Mouse (Mus musculus) intestine, embryonic 16.5 days (tissue): ENCODE results near the gene Fancd2. TPM values are rescaled to one million over a fixed set of nuclear protein-coding genes. Genes with fewer than 3 reads are reported as not detected.

Experiments used
- ATAC-seq: fragments of 200-750 bp; cut with Nextera tagmentation; 2 replicates; pipeline ENCODE4 v1.8.0; 2017; ENCODE audit warnings: moderate TSS enrichment, moderate library complexity
- H3K27ac ChIP-seq: fragments of 300-500 bp; sonication (generic); 2 replicates; pipeline ENCODE4 v1.5.1; 2014; ENCODE audit warnings: mild to moderate bottlenecking, low read length
- H3K27me3 ChIP-seq: fragments of 300-500 bp; sonication (generic); replicated peaks from 2 replicates; pipeline ENCODE4 v1.6.1; 2014; ENCODE audit warnings: low read length, control low read depth, mixed read lengths; ENCODE audit not compliant: control insufficient read depth, insufficient read depth
- H3K36me3 ChIP-seq: fragments of 300-500 bp; sonication (generic); 2 replicates; pipeline ENCODE4 v1.6.1; 2014; ENCODE audit warnings: low read length, control low read depth; ENCODE audit not compliant: control insufficient read depth, insufficient read depth
- H3K4me1 ChIP-seq: fragments of 300-500 bp; sonication (generic); 2 replicates; pipeline ENCODE4 v1.6.1; 2014; ENCODE audit warnings: low read length, control low read depth, mixed read lengths; ENCODE audit not compliant: control insufficient read depth, insufficient read depth
- H3K4me2 ChIP-seq: fragments of 300-500 bp; sonication (generic); 2 replicates; pipeline ENCODE4 v1.6.1; 2014; ENCODE audit warnings: low read depth, low read length, control low read depth
- H3K4me3 ChIP-seq: fragments of 300-500 bp; sonication (generic); 2 replicates; pipeline ENCODE4 v1.5.1; 2014; ENCODE audit warnings: mild to moderate bottlenecking, low read length
- H3K9ac ChIP-seq: fragments of 300-500 bp; sonication (generic); 2 replicates; pipeline ENCODE4 v1.6.1; 2014; ENCODE audit warnings: low read depth, low read length
- H3K9me3 ChIP-seq: fragments of 300-500 bp; sonication (generic); 2 replicates; pipeline ENCODE4 v1.6.1; 2016; ENCODE audit warnings: low read length, control low read depth; ENCODE audit not compliant: control insufficient read depth
- WGBS: fragments of 180-500 bp; shearing (Covaris S2); extraction: QIAGEN DNeasy Blood & Tissue Kit; methylation state at CpG from one replicate; pipeline ENCODE4 v1.1.7; 2014; 5-methylcytosine and 5-hydroxymethylcytosine counted together
- polyA plus RNA-seq: library from polyadenylated mRNA; unstranded; fragments of >200 nt; fragmentation: Nextera tagmentation; extraction: Ambion mirVana; gene quantifications from 2 replicates; pipeline ENCODE4 v1.2.1, GENCODE M21; 2015

Fancd2 gene
- polyA plus RNA-seq, result 5.5 and 7.0 TPM in 2 replicates

DNA sequence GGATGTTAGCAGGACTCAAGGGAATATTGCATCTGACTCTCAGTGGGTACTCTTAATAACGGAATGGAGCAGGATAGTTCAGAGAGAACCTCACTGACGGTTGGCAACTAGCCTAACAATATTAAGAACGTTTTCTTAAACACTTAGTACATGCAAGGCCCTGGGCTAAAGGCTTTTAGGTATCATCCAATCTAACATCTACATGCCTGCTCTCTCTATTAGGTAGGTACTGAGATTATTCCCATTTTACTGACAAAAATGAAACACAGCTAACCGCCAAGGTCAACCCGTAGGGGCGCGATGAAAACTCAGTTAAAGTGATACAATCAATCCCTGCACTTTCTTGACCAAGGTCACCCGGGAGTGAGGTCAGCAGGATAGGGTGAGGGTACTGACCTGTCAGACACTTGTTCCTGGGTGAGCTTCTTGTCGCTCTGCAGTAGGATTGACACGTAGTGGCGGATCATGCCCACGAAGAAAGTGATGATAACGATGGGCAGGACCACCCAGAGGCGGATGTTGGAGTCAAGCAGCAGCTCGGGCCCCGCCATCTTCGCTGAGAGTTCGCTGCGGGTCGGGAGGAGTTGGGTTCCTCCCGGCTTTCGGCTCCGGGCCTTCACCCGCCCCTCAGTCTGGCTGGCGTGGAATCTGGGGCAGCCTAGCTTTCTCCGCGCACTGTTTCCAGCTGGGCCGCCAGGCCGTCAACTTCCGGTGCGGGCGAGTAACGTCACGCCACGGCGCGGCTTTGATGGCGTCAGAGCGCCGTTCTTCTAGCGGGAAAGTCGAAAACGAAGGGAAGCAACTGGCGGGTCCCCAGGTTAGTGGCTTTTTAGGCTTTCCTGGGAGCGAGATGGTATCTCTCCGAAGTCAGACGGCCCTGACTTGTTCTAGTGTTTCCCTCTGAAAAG is at the start of gene Fancd2, which contains the start of gene Emc3:
TSS of gene Fancd2 (plus strand) at position 751 of the 908 bp plus-strand sequence.
TSS of gene Emc3 (minus strand) at position 721 of the 908 bp plus-strand sequence.
- WGBS, result under 1% methylated on average over 47 of the region's 47 CpGs
- Histone ChIP-seq H3K36me3 (no peaks in the 10 kb centered on the region), H3K9ac (peak within 1 kb of the TSS; percentile 88), H3K4me3 (peak within 1 kb of the TSS; percentile 95), H3K4me1 (peaks cover 7% of the 10 kb centered on the region), H3K4me2 (peak within 1 kb of the TSS; percentile 71), H3K27ac (peak within 1 kb of the TSS; percentile 77), H3K27me3 (no peaks in the 10 kb centered on the region), H3K9me3 (no peaks in the 10 kb centered on the region)
- ATAC-seq, result peak; percentile 92

GRCm38 (mm10) chr6:113482477-113483099 is 48.9 kb upstream of the Fancd2 start:
- ATAC-seq, result peak; percentile 64
- peak overlapping the region; percentile 81 for H3K4me2 ChIP-seq
- 3% methylated on average over 65 of the region's 65 CpGs for WGBS
- H3K4me3 ChIP-seq, result peak overlapping the region; percentile 57
- H3K27ac ChIP-seq, result peak overlapping the region; percentile 90
- 0 out of 2 replicates have a peak, but pooled peaks cover 2% of the 10 kb centered on the region for H3K36me3 ChIP-seq
- H3K27me3 ChIP-seq, result peaks cover 6% of the 10 kb centered on the region; the same call in 1 of the 2 replicates
- peaks cover 16% of the 10 kb centered on the region for H3K4me1 ChIP-seq
- peak overlapping the region; percentile 77 for H3K9ac ChIP-seq
- no peaks in the 10 kb centered on the region for H3K9me3 ChIP-seq

GRCm38 (mm10) chr6:113483100-113483615 is 48.3 kb upstream of the Fancd2 start, which contains the start of gene Creld1:
Creld1 (plus strand) TSS chr6:113483297.
- peaks cover 2% of the 10 kb centered on the region; the same call in 1 of the 2 replicates for H3K36me3 ChIP-seq
- H3K4me3 ChIP-seq, result peak within 1 kb of the TSS; percentile 57
- H3K9me3 ChIP-seq, result no peaks in the 10 kb centered on the region
- peaks cover 6% of the 10 kb centered on the region; the same call in 1 of the 2 replicates for H3K27me3 ChIP-seq
- 0% methylated on average over 26 of the region's 26 CpGs for WGBS
- peaks cover 16% of the 10 kb centered on the region for H3K4me1 ChIP-seq
- peak within 1 kb of the TSS; percentile 90 for H3K27ac ChIP-seq
- peak within 1 kb of the TSS; percentile 77 for H3K9ac ChIP-seq
- peak; percentile 97 for ATAC-seq
- H3K4me2 ChIP-seq, result peak within 1 kb of the TSS; percentile 81

- WGBS, result 6% methylated on average over 10 of the region's 10 CpGs
- peak overlapping the region; percentile 81 for H3K4me2 ChIP-seq
- ATAC-seq, result peak; percentile 14
- peak overlapping the region; percentile 57 for H3K4me3 ChIP-seq
- peaks cover 6% of the 10 kb centered on the region; the same call in 1 of the 2 replicates for H3K27me3 ChIP-seq
- peak overlapping the region; percentile 77 for H3K9ac ChIP-seq
- peak overlapping the region; percentile 76 for H3K27ac ChIP-seq
- peaks cover 16% of the 10 kb centered on the region for H3K4me1 ChIP-seq
- peaks cover 2% of the 10 kb centered on the region; the same call in 1 of the 2 replicates for H3K36me3 ChIP-seq
- H3K9me3 ChIP-seq, result no peaks in the 10 kb centered on the region
Observed at GRCm38 (mm10) chr6:113483729-113484128, 47.8 kb upstream of the Fancd2 start.

DNA sequence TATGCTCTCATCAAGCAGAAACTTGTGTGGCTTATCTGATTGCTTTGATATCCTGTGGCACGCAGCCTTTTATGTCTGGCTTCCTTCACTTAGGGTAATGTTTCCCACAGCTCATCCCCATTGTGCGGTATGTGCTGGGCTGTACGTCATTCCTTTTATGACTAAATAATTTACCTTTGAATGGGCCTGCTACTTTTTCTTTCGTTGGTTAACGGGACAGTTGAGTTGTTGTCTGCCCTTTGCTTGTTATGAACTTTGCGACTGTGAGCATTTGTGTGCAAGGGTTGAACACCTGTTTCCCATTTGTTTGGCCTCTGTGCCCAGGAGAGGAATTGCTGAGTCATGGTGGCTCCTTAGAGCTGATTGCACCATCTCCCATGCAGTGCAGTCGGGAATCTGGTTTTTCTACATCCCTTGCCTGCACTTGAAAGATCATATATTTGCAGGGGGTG is 44.3 kb upstream of the Fancd2 start:
- Histone ChIP-seq H3K9ac (no peak overlapping the region), H3K4me2 (no peak overlapping the region), H3K4me1 (peaks cover 10% of the 10 kb centered on the region), H3K27ac (no peak overlapping the region), H3K4me3 (no peak overlapping the region), H3K27me3 (no peaks in the 10 kb centered on the region), H3K36me3 (no peaks in the 10 kb centered on the region; the same call in 1 of the 2 replicates), H3K9me3 (no peaks in the 10 kb centered on the region)
- ATAC-seq, result no peak
- WGBS, result 47% methylated on average over 7 of the region's 7 CpGs

DNA sequence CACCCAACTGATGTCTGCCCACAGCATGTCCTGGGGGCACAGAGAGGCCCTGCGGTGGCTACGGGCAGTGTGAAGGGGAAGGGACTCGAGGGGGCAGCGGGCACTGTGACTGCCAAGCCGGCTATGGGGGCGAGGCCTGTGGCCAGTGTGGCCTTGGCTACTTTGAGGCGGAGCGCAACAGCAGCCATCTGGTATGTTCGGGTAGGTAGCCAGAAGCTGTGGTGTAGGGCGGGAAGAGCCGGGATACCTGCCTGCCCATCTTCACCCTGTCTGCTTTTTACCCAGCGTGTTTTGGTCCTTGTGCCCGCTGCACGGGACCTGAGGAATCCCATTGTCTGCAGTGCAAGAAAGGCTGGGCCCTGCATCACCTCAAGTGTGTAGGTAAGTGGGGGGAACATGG is 42.1 kb upstream of the Fancd2 start:
- no peak for ATAC-seq
- Histone ChIP-seq H3K27me3 (no peaks in the 10 kb centered on the region; the same call in 1 of the 2 replicates), H3K4me3 (no peak overlapping the region), H3K4me2 (no peak overlapping the region), H3K9me3 (no peaks in the 10 kb centered on the region), H3K4me1 (peaks cover 11% of the 10 kb centered on the region), H3K36me3 (no peaks in the 10 kb centered on the region; the same call in 1 of the 2 replicates), H3K27ac (no peak overlapping the region), H3K9ac (no peak overlapping the region)
- WGBS, result 97% methylated on average over 14 of the region's 14 CpGs

GRCm38 (mm10) chr6:113492101-113492864 is 39.2 kb upstream of the Fancd2 start:
- H3K36me3 ChIP-seq, result no peaks in the 10 kb centered on the region; the same call in 1 of the 2 replicates
- peaks cover 8% of the 10 kb centered on the region for H3K27me3 ChIP-seq
- no peak overlapping the region for H3K9ac ChIP-seq
- no peak overlapping the region for H3K27ac ChIP-seq
- H3K4me2 ChIP-seq, result no peak overlapping the region
- no peaks in the 10 kb centered on the region for H3K9me3 ChIP-seq
- ATAC-seq, result no peak
- WGBS, result 73% methylated on average over 24 of the region's 24 CpGs
- H3K4me3 ChIP-seq, result no peak overlapping the region
- peaks cover 14% of the 10 kb centered on the region for H3K4me1 ChIP-seq

- no peaks in the 10 kb centered on the region for H3K36me3 ChIP-seq
- ATAC-seq, result peak; percentile 88
- H3K4me2 ChIP-seq, result peak overlapping the region; percentile 87
- H3K9me3 ChIP-seq, result no peaks in the 10 kb centered on the region
- peaks cover 8% of the 10 kb centered on the region for H3K27me3 ChIP-seq
- H3K9ac ChIP-seq, result peak overlapping the region; percentile 72
- H3K27ac ChIP-seq, result no peak overlapping the region
- under 1% methylated on average over 54 of the region's 54 CpGs for WGBS
- peak overlapping the region; percentile 54 for H3K4me3 ChIP-seq
- peaks cover 11% of the 10 kb centered on the region for H3K4me1 ChIP-seq
Observed at GRCm38 (mm10) chr6:113494258-113494788, 37.2 kb upstream of the Fancd2 start.
